Mouse (Mus musculus) stomach, embryonic 16.5 days (tissue): ENCODE measurements at regions not wholly inside any gene's neighbourhood (a gene's known extent, or its start where the extent isn't known, plus 50 kb on each side); places are given as distances from the start of the nearest gene placed in this dataset.
"Not testable (repeated sequence)": the region's sequence is repeated elsewhere in the genome, so short reads cannot be mapped to it uniquely, and the experiment has no call there.

Experiments
- ATAC-seq: fragments of 200-750 bp; cut with Nextera tagmentation; 2 replicates; pipeline ENCODE4 v1.8.0; 2017; ENCODE audit warnings: moderate number of reproducible peaks, moderate TSS enrichment; ENCODE audit not compliant: insufficient read depth, low FRiP score
- H3K27ac ChIP-seq: fragments of 300-500 bp; sonication (generic); 2 replicates; pipeline ENCODE4 v1.5.1; 2014; ENCODE audit warnings: low read length
- H3K27me3 ChIP-seq: fragments of 300-500 bp; sonication (generic); 2 replicates; pipeline ENCODE4 v1.6.1; 2014; ENCODE audit warnings: low read length, control low read depth, mixed read lengths; ENCODE audit not compliant: control insufficient read depth, insufficient read depth
- H3K36me3 ChIP-seq: fragments of 300-500 bp; sonication (generic); 2 replicates; pipeline ENCODE4 v1.6.1; 2014; ENCODE audit warnings: low read length; ENCODE audit not compliant: control insufficient read depth, insufficient read depth
- H3K4me1 ChIP-seq: fragments of 300-500 bp; sonication (generic); 2 replicates; pipeline ENCODE4 v1.6.1; 2014; ENCODE audit warnings: low read length, control low read depth, mixed read lengths; ENCODE audit not compliant: control insufficient read depth, insufficient read depth
- H3K4me2 ChIP-seq: fragments of 300-500 bp; sonication (generic); 2 replicates; pipeline ENCODE4 v1.6.1; 2014; ENCODE audit warnings: low read depth, low read length, mixed read lengths
- H3K4me3 ChIP-seq: fragments of 300-500 bp; sonication (generic); replicated peaks from 2 replicates; pipeline ENCODE4 v1.5.1; 2014; ENCODE audit warnings: mild to moderate bottlenecking, low read length
- H3K9ac ChIP-seq: fragments of 300-500 bp; sonication (generic); 2 replicates; pipeline ENCODE4 v1.6.1; 2014; ENCODE audit warnings: low read length
- H3K9me3 ChIP-seq: fragments of 300-500 bp; sonication (generic); replicated peaks from 2 replicates; pipeline ENCODE4 v1.6.1; 2016; ENCODE audit warnings: low read length, control low read depth; ENCODE audit not compliant: control insufficient read depth
- WGBS: fragments of 180-500 bp; shearing (Covaris S2); extraction: QIAGEN DNeasy Blood & Tissue Kit; methylation state at CpG from one replicate; pipeline ENCODE4 v1.1.7; 2014; 5-methylcytosine and 5-hydroxymethylcytosine counted together

GRCm38 (mm10) chr13:57061074-57061473 lies 165.3 kb upstream of the Trpc7 start:
- 58% methylated on average over 7 of the region's 7 CpGs for WGBS
- Histone ChIP-seq H3K9me3 (no peaks in the 10 kb centered on the region), H3K4me2 (no peak overlapping the region), H3K4me1 (no peaks in the 10 kb centered on the region), H3K27ac (no peak overlapping the region), H3K9ac (no peak overlapping the region), H3K27me3 (no peaks in the 10 kb centered on the region), H3K4me3 (no peak overlapping the region), H3K36me3 (no peaks in the 10 kb centered on the region)
- peak; percentile 44; the same call in 1 of the 2 replicates for ATAC-seq

- no peak overlapping the region for H3K27ac ChIP-seq
- ATAC-seq: no peak
- H3K4me1 ChIP-seq: peaks cover 6% of the 10 kb centered on the region; the same call in 1 of the 2 replicates
- no peaks in the 10 kb centered on the region for H3K9me3 ChIP-seq
- H3K4me2 ChIP-seq: no peak overlapping the region
- H3K36me3 ChIP-seq: no peaks in the 10 kb centered on the region
- H3K4me3 ChIP-seq: no peak overlapping the region
- WGBS: 81% methylated on average over 15 of the region's 15 CpGs
- H3K9ac ChIP-seq: no peak overlapping the region
- H3K27me3 ChIP-seq: no peaks in the 10 kb centered on the region
Measured at GRCm38 (mm10) chr13:57056786-57057185, 161.0 kb upstream of the Trpc7 start.

GRCm38 (mm10) chr13:57055409-57056195 lies 159.8 kb upstream of the Trpc7 start:
- Histone ChIP-seq H3K4me2 (no peak overlapping the region), H3K9ac (no peak overlapping the region), H3K4me3 (no peak overlapping the region), H3K9me3 (no peaks in the 10 kb centered on the region), H3K27me3 (no peaks in the 10 kb centered on the region), H3K27ac (no peak overlapping the region), H3K4me1 (peaks cover 6% of the 10 kb centered on the region; the same call in 1 of the 2 replicates), H3K36me3 (no peaks in the 10 kb centered on the region)
- WGBS: 69% methylated on average over 12 of the region's 12 CpGs
- ATAC-seq: no peak

GRCm38 (mm10) chr13:57053361-57053760 lies 157.6 kb upstream of the Trpc7 start:
- no peaks in the 10 kb centered on the region for H3K36me3 ChIP-seq
- H3K4me2 ChIP-seq: no peak overlapping the region
- no peak overlapping the region for H3K27ac ChIP-seq
- H3K9me3 ChIP-seq: no peaks in the 10 kb centered on the region
- ATAC-seq: no peak
- H3K27me3 ChIP-seq: no peaks in the 10 kb centered on the region
- H3K4me3 ChIP-seq: no peak overlapping the region
- H3K9ac ChIP-seq: no peak overlapping the region
- H3K4me1 ChIP-seq: peaks cover 6% of the 10 kb centered on the region; the same call in 1 of the 2 replicates
- 61% methylated on average over 4 of the region's 4 CpGs for WGBS

GRCm38 (mm10) chr13:57046130-57046529 lies 150.3 kb upstream of the Trpc7 start:
- H3K9ac ChIP-seq, H3K4me1 ChIP-seq, H3K27ac ChIP-seq, H3K27me3 ChIP-seq, ATAC-seq, H3K9me3 ChIP-seq, H3K36me3 ChIP-seq, H3K4me3 ChIP-seq: not testable (repeated sequence)
- 0 out of 2 replicates have a peak overlapping the region, but pooled peaks have one; percentile 24 for H3K4me2 ChIP-seq
- 14% methylated on average over 6 of the region's 9 CpGs for WGBS

- H3K27ac ChIP-seq: no peak overlapping the region
- H3K36me3 ChIP-seq: no peaks in the 10 kb centered on the region
- no peak overlapping the region for H3K4me3 ChIP-seq
- peaks cover 7% of the 10 kb centered on the region; the same call in 1 of the 2 replicates for H3K4me1 ChIP-seq
- no peaks in the 10 kb centered on the region; the same call in 1 of the 2 replicates for H3K9me3 ChIP-seq
- no peak overlapping the region for H3K9ac ChIP-seq
- H3K27me3 ChIP-seq: no peaks in the 10 kb centered on the region
- no peak overlapping the region for H3K4me2 ChIP-seq
- WGBS: 85% methylated on average over 8 of the region's 8 CpGs
- no peak for ATAC-seq
Measured at GRCm38 (mm10) chr13:57044455-57044854, 148.7 kb upstream of the Trpc7 start.

- H3K4me1 ChIP-seq: peaks cover 7% of the 10 kb centered on the region; the same call in 1 of the 2 replicates
- ATAC-seq: no peak
- H3K27ac ChIP-seq: no peak overlapping the region
- no peaks in the 10 kb centered on the region; the same call in 1 of the 2 replicates for H3K9me3 ChIP-seq
- no peak overlapping the region for H3K4me2 ChIP-seq
- H3K9ac ChIP-seq: no peak overlapping the region
- no peaks in the 10 kb centered on the region for H3K27me3 ChIP-seq
- H3K4me3 ChIP-seq: no peak overlapping the region
- WGBS: 79% methylated on average over 15 of the region's 15 CpGs
- no peaks in the 10 kb centered on the region for H3K36me3 ChIP-seq
Measured at GRCm38 (mm10) chr13:57043316-57043974, 147.7 kb upstream of the Trpc7 start.

- 70% methylated on average over 5 of the region's 5 CpGs for WGBS
- no peaks in the 10 kb centered on the region; the same call in 1 of the 2 replicates for H3K9me3 ChIP-seq
- no peak overlapping the region for H3K4me2 ChIP-seq
- no peak overlapping the region for H3K9ac ChIP-seq
- H3K27me3 ChIP-seq: no peaks in the 10 kb centered on the region
- no peak overlapping the region for H3K4me3 ChIP-seq
- no peaks in the 10 kb centered on the region for H3K36me3 ChIP-seq
- no peak for ATAC-seq
- no peak overlapping the region for H3K27ac ChIP-seq
- peaks cover 7% of the 10 kb centered on the region; the same call in 1 of the 2 replicates for H3K4me1 ChIP-seq
Measured at GRCm38 (mm10) chr13:57042514-57042913, 146.7 kb upstream of the Trpc7 start.

- Histone ChIP-seq H3K4me1 (no peaks in the 10 kb centered on the region), H3K4me3 (no peak overlapping the region), H3K36me3 (no peaks in the 10 kb centered on the region), H3K27me3 (no peaks in the 10 kb centered on the region), H3K9ac (no peak overlapping the region), H3K9me3 (no peaks in the 10 kb centered on the region), H3K27ac (no peak overlapping the region), H3K4me2 (no peak overlapping the region)
- no peak for ATAC-seq
- 76% methylated on average over 4 of the region's 4 CpGs for WGBS
Measured at GRCm38 (mm10) chr13:57032871-57033270, 137.1 kb upstream of the Trpc7 start.
